In genomic region chr8:105295256-105295655, GRCm38 (mm10) we compare ENCODE assay signal across 10 mouse cellular contexts. TPM values are rescaled to one million over a fixed set of nuclear protein-coding genes. Genes with fewer than 3 reads are reported as not detected.
DNase-seq lines count a peak whose midpoint lies in the region; ATAC-seq and TF ChIP-seq lines count a peak whose summit lies in the region.
"Had no signal": no experiment of that assay in that cellular context is flagged by ENCODE, and none has a peak within 500 bp of the region (broad histone marks: within the 10 kb centered on the region; RNA-seq: fewer than 3 reads in every experiment).

No protein-coding gene starts in this region.

- no peaks in the 10 kb centered on the region for H3K9me3 ChIP-seq in heart, embryonic 13.5 days
- no peaks in the 10 kb centered on the region for H3K9me3 ChIP-seq in midbrain, embryonic 11.5 days (ENCODE audit: control insufficient read depth, low read length)
- no peaks in the 10 kb centered on the region for H3K9me3 ChIP-seq in midbrain, embryonic 14.5 days (ENCODE audit: control insufficient read depth, low read length)
- no peaks in the 10 kb centered on the region for H3K9me3 ChIP-seq in intestine, embryonic 14.5 days (ENCODE audit: control insufficient read depth, low read length)
- H3K9me3 ChIP-seq in neural tube, embryonic 13.5 days = no peaks in the 10 kb centered on the region
- H3K9me3 ChIP-seq: embryonic facial prominence, embryonic 12.5 days had no signal

- DNase-seq in heart, postnatal 14 days = no peak
- no peak for DNase-seq in midbrain, embryonic 11.5 days (ENCODE audit: low spot score, missing footprints)
- DNase-seq in midbrain, embryonic 14.5 days = no peak
- DNase-seq in intestine, embryonic 14.5 days (ENCODE audit: low spot score) = no peak
- DNase-seq in layer of hippocampus, postnatal 14 days (ENCODE audit: low spot score in 2 of 2) = no peak
- DNase-seq in thymus, adult 2 months = no peak
- DNase-seq: gastrocnemius, postnatal 36 days had no signal

- no peak for TF ChIP-seq POLR2A in thymus, adult 2 months (IDR thresholded peaks at IDR 0.05; ENCODE audit: control insufficient read depth, extremely low read depth, insufficient read depth, low read length, poor library complexity)

- H3K4me3 ChIP-seq in heart, embryonic 13.5 days = peak overlapping the region; percentile 40
- no peak overlapping the region for H3K4me3 ChIP-seq in midbrain, embryonic 11.5 days (ENCODE audit: low read depth, low read length)
- H3K4me3 ChIP-seq in midbrain, embryonic 14.5 days (replicated peaks; ENCODE audit: low read depth, low read length) = no peak overlapping the region
- peak overlapping the region; percentile 1; the same call in 1 of the 2 replicates for H3K4me3 ChIP-seq in intestine, embryonic 14.5 days (ENCODE audit: low read depth, low read length)
- peak overlapping the region; percentile 12 for H3K4me3 ChIP-seq in neural tube, embryonic 13.5 days
- no peak overlapping the region for H3K4me3 ChIP-seq in thymus, adult 2 months (ENCODE audit: control insufficient read depth, insufficient read depth, low read length)
- H3K4me3 ChIP-seq: embryonic facial prominence, embryonic 12.5 days had no signal

- H3K4me1 ChIP-seq in heart, embryonic 13.5 days = peaks cover 37% of the 10 kb centered on the region
- peaks cover 15% of the 10 kb centered on the region for H3K4me1 ChIP-seq in midbrain, embryonic 11.5 days (ENCODE audit: control insufficient read depth, insufficient read depth, low read length)
- H3K4me1 ChIP-seq in midbrain, embryonic 14.5 days (ENCODE audit: control insufficient read depth, insufficient read depth, low read length) = peaks cover 18% of the 10 kb centered on the region
- H3K4me1 ChIP-seq in intestine, embryonic 14.5 days (replicated peaks; ENCODE audit: control insufficient read depth, insufficient read depth, low read length) = peaks cover 21% of the 10 kb centered on the region
- H3K4me1 ChIP-seq in neural tube, embryonic 13.5 days (replicated peaks) = peaks cover 32% of the 10 kb centered on the region
- H3K4me1 ChIP-seq in thymus, adult 2 months (replicated peaks; ENCODE audit: control insufficient read depth, insufficient read depth, low read length) = peaks cover 36% of the 10 kb centered on the region

- no peak for TF ChIP-seq CTCF in thymus, adult 2 months (IDR thresholded peaks at IDR 0.05; ENCODE audit: borderline replicate concordance, control insufficient read depth, extremely low read depth, insufficient read depth, low read length, poor library complexity)

- H3K4me2 ChIP-seq in heart, embryonic 13.5 days = peak overlapping the region; percentile 98
- H3K4me2 ChIP-seq in midbrain, embryonic 11.5 days = no peak overlapping the region
- H3K4me2 ChIP-seq in midbrain, embryonic 14.5 days (ENCODE audit: low read length) = no peak overlapping the region
- H3K4me2 ChIP-seq in intestine, embryonic 14.5 days (ENCODE audit: low read length) = peak overlapping the region; percentile 18; the same call in 1 of the 2 replicates
- peak overlapping the region; percentile 25 for H3K4me2 ChIP-seq in neural tube, embryonic 13.5 days

- H3K9ac ChIP-seq in heart, embryonic 13.5 days = peak overlapping the region; percentile 61
- H3K9ac ChIP-seq in midbrain, embryonic 11.5 days (ENCODE audit: low read length) = peak overlapping the region; percentile 12; the same call in 1 of the 2 replicates
- H3K9ac ChIP-seq in midbrain, embryonic 14.5 days (replicated peaks; ENCODE audit: low read length) = no peak overlapping the region
- H3K9ac ChIP-seq in intestine, embryonic 14.5 days (ENCODE audit: low read length) = no peak overlapping the region
- 0 out of 2 replicates have a peak overlapping the region, but pooled peaks have one; percentile 22 for H3K9ac ChIP-seq in neural tube, embryonic 13.5 days
- H3K9ac ChIP-seq: embryonic facial prominence, embryonic 12.5 days had no signal

- peaks cover 35% of the 10 kb centered on the region for H3K27me3 ChIP-seq in heart, embryonic 13.5 days (replicated peaks)
- peaks cover 8% of the 10 kb centered on the region for H3K27me3 ChIP-seq in midbrain, embryonic 11.5 days (ENCODE audit: control insufficient read depth, insufficient read depth, low read length)
- peaks cover 10% of the 10 kb centered on the region; the same call in 1 of the 2 replicates for H3K27me3 ChIP-seq in midbrain, embryonic 14.5 days (ENCODE audit: control insufficient read depth, insufficient read depth, low read length)
- H3K27me3 ChIP-seq in intestine, embryonic 14.5 days (replicated peaks; ENCODE audit: control insufficient read depth, insufficient read depth, low read length) = peaks cover 6% of the 10 kb centered on the region
- peaks cover 7% of the 10 kb centered on the region for H3K27me3 ChIP-seq in neural tube, embryonic 13.5 days
- no peaks in the 10 kb centered on the region for H3K27me3 ChIP-seq in thymus, adult 2 months (ENCODE audit: control insufficient read depth, insufficient read depth, low read length)

- peaks cover 17% of the 10 kb centered on the region for H3K36me3 ChIP-seq in heart, embryonic 13.5 days
- H3K36me3 ChIP-seq in midbrain, embryonic 11.5 days (ENCODE audit: control insufficient read depth, insufficient read depth, low read length) = peaks cover 7% of the 10 kb centered on the region; the same call in 1 of the 2 replicates
- H3K36me3 ChIP-seq in midbrain, embryonic 14.5 days (ENCODE audit: control insufficient read depth, insufficient read depth, low read length) = peaks cover 17% of the 10 kb centered on the region
- peaks cover 17% of the 10 kb centered on the region for H3K36me3 ChIP-seq in intestine, embryonic 14.5 days (ENCODE audit: control insufficient read depth, insufficient read depth, low read length)
- H3K36me3 ChIP-seq in neural tube, embryonic 13.5 days = peaks cover 9% of the 10 kb centered on the region
- peaks cover 8% of the 10 kb centered on the region for H3K36me3 ChIP-seq in thymus, adult 2 months (ENCODE audit: control insufficient read depth, insufficient read depth, low read length)

- no peak for ATAC-seq in heart, embryonic 13.5 days (ENCODE audit: extremely low read depth, insufficient number of reproducible peaks, low FRiP score, low TSS enrichment)
- ATAC-seq in midbrain, embryonic 11.5 days (ENCODE audit: low FRiP score) = no peak
- no peak for ATAC-seq in midbrain, embryonic 14.5 days (ENCODE audit: low FRiP score, low TSS enrichment)
- no peak for ATAC-seq in intestine, embryonic 14.5 days (replicated peaks; ENCODE audit: low FRiP score, low TSS enrichment, low read depth)
- no peak for ATAC-seq in neural tube, embryonic 13.5 days (ENCODE audit: low read depth)

- WGBS in heart, embryonic 13.5 days = 45% methylated on average over 11 of the region's 11 CpGs
- WGBS in midbrain, embryonic 11.5 days = 75% methylated on average over 11 of the region's 11 CpGs
- 73% methylated on average over 11 of the region's 11 CpGs for WGBS in midbrain, embryonic 14.5 days
- 70% methylated on average over 11 of the region's 11 CpGs for WGBS in intestine, embryonic 14.5 days
- 71% methylated on average over 11 of the region's 11 CpGs for WGBS in neural tube, embryonic 13.5 days
- 54% methylated on average over 11 of the region's 11 CpGs for WGBS in thymus, adult 2 months

- H3K27ac ChIP-seq in heart, embryonic 13.5 days (replicated peaks) = peak overlapping the region; percentile 75
- no peak overlapping the region for H3K27ac ChIP-seq in midbrain, embryonic 11.5 days (ENCODE audit: low read depth, low read length)
- no peak overlapping the region for H3K27ac ChIP-seq in midbrain, embryonic 14.5 days (replicated peaks; ENCODE audit: low read depth, low read length)
- H3K27ac ChIP-seq in intestine, embryonic 14.5 days (ENCODE audit: low read depth) = no peak overlapping the region
- 0 out of 2 replicates have a peak overlapping the region, but pooled peaks have one; percentile 33 for H3K27ac ChIP-seq in neural tube, embryonic 13.5 days (replicated peaks)
- H3K27ac ChIP-seq in thymus, adult 2 months (ENCODE audit: control insufficient read depth, insufficient read depth, low read length) = no peak overlapping the region
- H3K27ac ChIP-seq: embryonic facial prominence, embryonic 12.5 days had no signal

- intact Hi-C loops in heart, postnatal 14 days (cut with DNase I) = no loop called here

RNA-seq across cellular contexts. Expression of gene Exoc3l, which starts 0.6 kb away (rescaled TPM):
- 15.5 and 15.9 TPM in 2 replicates for polyA plus RNA-seq in heart, embryonic 13.5 days (2015; fragmentation: Nextera tagmentation; extraction: Ambion mirVana)
- total RNA-seq in heart, postnatal 14 days (2021) = 1 to 10 TPM; 8.5 to 8.6 TPM
- 6.4 and 8.6 TPM in 2 replicates for polyA plus RNA-seq in midbrain, embryonic 11.5 days (2014; fragmentation: Nextera tagmentation; extraction: Ambion mirVana)
- polyA plus RNA-seq in midbrain, embryonic 14.5 days (2014; fragmentation: Nextera tagmentation; extraction: Ambion mirVana) = 8.6 and 13.1 TPM in 2 replicates
- 9.8 and 10.1 TPM in 2 replicates for polyA plus RNA-seq in intestine, embryonic 14.5 days (2014; fragmentation: Nextera tagmentation; extraction: Ambion mirVana)
- 12.8 and 14.3 TPM in 2 replicates for polyA plus RNA-seq in neural tube, embryonic 13.5 days (2015; fragmentation: Nextera tagmentation; extraction: Ambion mirVana)
- 1 to 10 TPM; 2.1 to 2.3 TPM for total RNA-seq in layer of hippocampus, postnatal 14 days (2021)
- 10.6 and 12.7 TPM in 2 replicates for polyA plus RNA-seq in thymus, adult 2 months (2012; rRNA removed)

RNA-seq across cellular contexts. Expression of gene E2f4, which starts 2.2 kb away (rescaled TPM):
- polyA plus RNA-seq in heart, embryonic 13.5 days (2015; fragmentation: Nextera tagmentation; extraction: Ambion mirVana) = 58.7 and 59.3 TPM in 2 replicates
- 10 to 100 TPM; 21.9 to 24.8 TPM for total RNA-seq in heart, postnatal 14 days (2021)
- 94.9 and 101 TPM in 2 replicates for polyA plus RNA-seq in midbrain, embryonic 11.5 days (2014; fragmentation: Nextera tagmentation; extraction: Ambion mirVana)
- 43.9 and 51.7 TPM in 2 replicates for polyA plus RNA-seq in midbrain, embryonic 14.5 days (2014; fragmentation: Nextera tagmentation; extraction: Ambion mirVana)
- polyA plus RNA-seq in intestine, embryonic 14.5 days (2014; fragmentation: Nextera tagmentation; extraction: Ambion mirVana) = 114 and 119 TPM in 2 replicates
- 49.3 and 51.8 TPM in 2 replicates for polyA plus RNA-seq in neural tube, embryonic 13.5 days (2015; fragmentation: Nextera tagmentation; extraction: Ambion mirVana)
- 10 to 100 TPM; 28.8 to 33.6 TPM for total RNA-seq in layer of hippocampus, postnatal 14 days (2021)
- 474 and 475 TPM in 2 replicates for polyA plus RNA-seq in thymus, adult 2 months (2012; rRNA removed)

RNA-seq across cellular contexts. Expression of gene 4931428F04Rik, which starts 5.6 kb away (rescaled TPM):
- polyA plus RNA-seq in heart, embryonic 13.5 days (2015; fragmentation: Nextera tagmentation; extraction: Ambion mirVana) = 6.0 and 6.5 TPM in 2 replicates
- 1 to 10 TPM; 1.5 to 3.2 TPM for total RNA-seq in heart, postnatal 14 days (2021)
- polyA plus RNA-seq in midbrain, embryonic 11.5 days (2014; fragmentation: Nextera tagmentation; extraction: Ambion mirVana) = 34.2 and 34.4 TPM in 2 replicates
- 65.7 and 98.8 TPM in 2 replicates for polyA plus RNA-seq in midbrain, embryonic 14.5 days (2014; fragmentation: Nextera tagmentation; extraction: Ambion mirVana)
- polyA plus RNA-seq in intestine, embryonic 14.5 days (2014; fragmentation: Nextera tagmentation; extraction: Ambion mirVana) = 9.1 and 11.7 TPM in 2 replicates
- 120 and 124 TPM in 2 replicates for polyA plus RNA-seq in neural tube, embryonic 13.5 days (2015; fragmentation: Nextera tagmentation; extraction: Ambion mirVana)
- total RNA-seq in layer of hippocampus, postnatal 14 days (2021) = 10 to 100 TPM; 32.4 to 33.1 TPM
- 13.6 and 14.3 TPM in 2 replicates for polyA plus RNA-seq in thymus, adult 2 months (2012; rRNA removed)

RNA-seq across cellular contexts. Expression of gene Elmo3, which starts 10.1 kb away (rescaled TPM):
- 2.3 and 2.6 TPM in 2 replicates for polyA plus RNA-seq in heart, embryonic 13.5 days (2015; fragmentation: Nextera tagmentation; extraction: Ambion mirVana)
- total RNA-seq in heart, postnatal 14 days (2021) = 1 to 10 TPM in 1 of 2 experiments, under 1 TPM in 1; 0.86 to 1.2 TPM
- polyA plus RNA-seq in midbrain, embryonic 11.5 days (2014; fragmentation: Nextera tagmentation; extraction: Ambion mirVana) = 0.81 and 1.8 TPM in 2 replicates
- 0.55 and 1.1 TPM in 2 replicates for polyA plus RNA-seq in midbrain, embryonic 14.5 days (2014; fragmentation: Nextera tagmentation; extraction: Ambion mirVana)
- polyA plus RNA-seq in intestine, embryonic 14.5 days (2014; fragmentation: Nextera tagmentation; extraction: Ambion mirVana) = 16.8 and 17.7 TPM in 2 replicates
- polyA plus RNA-seq in neural tube, embryonic 13.5 days (2015; fragmentation: Nextera tagmentation; extraction: Ambion mirVana) = 0.92 and 1.4 TPM in 2 replicates
- total RNA-seq in layer of hippocampus, postnatal 14 days (2021) = 1 to 10 TPM; 1.2 to 1.4 TPM
- polyA plus RNA-seq in thymus, adult 2 months (2012; rRNA removed) = 28.9 and 39.1 TPM in 2 replicates

RNA-seq across cellular contexts. Expression of gene Nol3, which starts 19.3 kb away (rescaled TPM):
- 2.5 and 2.7 TPM in 2 replicates for polyA plus RNA-seq in heart, embryonic 13.5 days (2015; fragmentation: Nextera tagmentation; extraction: Ambion mirVana)
- 10 to 100 TPM; 17.9 to 19.0 TPM for total RNA-seq in heart, postnatal 14 days (2021)
- 2.0 and 3.2 TPM in 2 replicates for polyA plus RNA-seq in midbrain, embryonic 11.5 days (2014; fragmentation: Nextera tagmentation; extraction: Ambion mirVana)
- polyA plus RNA-seq in midbrain, embryonic 14.5 days (2014; fragmentation: Nextera tagmentation; extraction: Ambion mirVana) = 3.0 and 4.2 TPM in 2 replicates
- 1.3 and 1.4 TPM in 2 replicates for polyA plus RNA-seq in intestine, embryonic 14.5 days (2014; fragmentation: Nextera tagmentation; extraction: Ambion mirVana)
- 5.3 and 6.9 TPM in 2 replicates for polyA plus RNA-seq in neural tube, embryonic 13.5 days (2015; fragmentation: Nextera tagmentation; extraction: Ambion mirVana)
- total RNA-seq in layer of hippocampus, postnatal 14 days (2021) = 1 to 10 TPM; 5.8 to 5.9 TPM
- polyA plus RNA-seq in thymus, adult 2 months (2012; rRNA removed) = 3.5 and 4.0 TPM in 2 replicates

Comparison
In these comparisons a context has a peak if more than half of its experiments do, and no peak if none do; other contexts are left out.
1. H3K9ac ChIP-seq: peak in heart, embryonic 13.5 days (single experiment), midbrain, embryonic 11.5 days (single experiment) and neural tube, embryonic 13.5 days (single experiment); none in midbrain, embryonic 14.5 days (single experiment) and intestine, embryonic 14.5 days (single experiment).
2. H3K27ac ChIP-seq: peak in heart, embryonic 13.5 days (single experiment) and neural tube, embryonic 13.5 days (single experiment); none in midbrain, embryonic 11.5 days (single experiment), midbrain, embryonic 14.5 days (single experiment), intestine, embryonic 14.5 days (single experiment) and thymus, adult 2 months (single experiment).
3. H3K4me2 ChIP-seq: peak in heart, embryonic 13.5 days (single experiment), intestine, embryonic 14.5 days (single experiment) and neural tube, embryonic 13.5 days (single experiment); none in midbrain, embryonic 11.5 days (single experiment) and midbrain, embryonic 14.5 days (single experiment).
4. H3K4me3 ChIP-seq: peak in heart, embryonic 13.5 days (single experiment), intestine, embryonic 14.5 days (single experiment) and neural tube, embryonic 13.5 days (single experiment); none in midbrain, embryonic 11.5 days (single experiment), midbrain, embryonic 14.5 days (single experiment) and thymus, adult 2 months (single experiment).